Mouse (Mus musculus) left cerebral cortex, adult 18-20 months (tissue): ENCODE measurements around the gene Gm14408. TPM values are rescaled to one million over a fixed set of nuclear protein-coding genes. Genes with fewer than 3 reads are reported as not detected.
"Not testable (repeated sequence)": the region's sequence is repeated elsewhere in the genome, so short reads cannot be mapped to it uniquely, and the experiment has no call there.

Experiments used
- DNase-seq, 2 experiments: peaks; one replicate each; pipeline ENCODE4 v3.0.0; 2021 to 2022; ENCODE audit warnings: low spot score in 2 of 2, mixed read lengths in 1 of 2
- long read RNA-seq, 2 experiments: library from polyadenylated mRNA; stranded (forward); transcript quantifications; one replicate each; pipeline ENCODE4 v2.0.0; 2021
- total RNA-seq, 2 experiments: library from RNA; stranded (reverse); gene quantifications; 2 replicates each; pipeline ENCODE4 v1.2.3; 2021

Gene Gm14408
- not detected for total RNA-seq
- long read RNA-seq, experiment 1, result 0 reads
- long read RNA-seq, experiment 2, result 0 reads

GRCm38 (mm10) chr2:176830840-176831239, at the start of gene Gm14408:
Gene Gm14408, plus strand, starts transcription at chr2:176831140.
- not testable (repeated sequence) for DNase-seq

DNA sequence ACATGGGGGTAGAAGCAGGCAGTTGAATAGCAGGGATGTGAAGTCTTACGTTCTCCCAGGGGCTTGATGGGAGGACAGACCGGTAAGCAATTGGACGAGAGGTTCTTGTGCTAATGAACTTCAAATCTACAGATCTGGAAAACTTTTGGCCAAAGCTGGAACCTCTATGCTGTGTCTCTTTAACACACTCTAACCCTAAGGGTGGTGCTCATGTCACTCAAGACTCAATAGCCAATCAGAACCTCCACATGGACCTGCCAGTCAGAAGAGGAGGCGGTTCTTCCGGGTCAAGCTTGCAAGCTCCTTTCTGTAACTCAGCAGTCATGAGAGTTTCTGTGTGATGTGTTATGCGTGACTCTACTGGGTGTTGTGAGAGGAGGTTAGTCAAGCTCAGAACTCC, 32.6 kb upstream of the Gm14408 start, which contains the start of gene Gm14295:
Gene Gm14295 (plus strand): TSS at position 301 of the 400 bp plus-strand sequence.
- not testable (repeated sequence) for DNase-seq

GRCm38 (mm10) chr2:176798785-176799184, 32.2 kb upstream of the Gm14408 start:
- DNase-seq, result not testable (repeated sequence)

Other genes starting within 250 kb of the Gm14408 start
- 1 to 10 TPM; 8.3 to 8.8 TPM for gene Gm14308, start 194.8 kb upstream of the Gm14408 start, total RNA-seq
- gene Zfp973, start 160.6 kb upstream of the Gm14408 start, total RNA-seq, result 10 to 100 TPM; 13.2 to 14.4 TPM
- 10 to 100 TPM; 29.4 to 36.2 TPM for gene Gm14305, start 122.8 kb upstream of the Gm14408 start, total RNA-seq
- 10 to 100 TPM; 18.6 to 20.2 TPM for gene Gm14295, start 32.5 kb upstream of the Gm14408 start, total RNA-seq
- gene Gm14296, start 96.7 kb downstream of the Gm14408 start, total RNA-seq, result 10 to 100 TPM; 15.8 to 17.3 TPM
- gene Gm14419, start 169.8 kb downstream of the Gm14408 start, total RNA-seq, result 10 to 100 TPM; 65.1 to 67.9 TPM
- gene Gm14401, start 243.2 kb downstream of the Gm14408 start, total RNA-seq, result 1 to 10 TPM; 1.0 to 1.2 TPM